Mouse (Mus musculus) T-helper 1 cell (primary cell): ENCODE measurements around the gene Pramef8.
"Not testable (repeated sequence)": the region's sequence is repeated elsewhere in the genome, so short reads cannot be mapped to it uniquely, and the experiment has no call there.

ENCODE experiments used
- in situ Hi-C: fragments of 300-600 bp; cut with MboI, MseI; formaldehyde crosslinking; loops from one replicate; pipeline ENCODE4 v1.15.1; 2025; ENCODE audit warnings: high pct_unique_total_duplicates

Pramef8 gene

GRCm38 (mm10) chr4:143412219-143413092, at the start of gene Pramef8:
Gene Pramef8 (plus strand): TSS chr4:143412426.
- in situ Hi-C loops = loop anchor here (25.0 kb wide), 1 partner anchor 1625 kb away; the partner anchor contains the start of genes Casp9 and Dnajc16

DNA sequence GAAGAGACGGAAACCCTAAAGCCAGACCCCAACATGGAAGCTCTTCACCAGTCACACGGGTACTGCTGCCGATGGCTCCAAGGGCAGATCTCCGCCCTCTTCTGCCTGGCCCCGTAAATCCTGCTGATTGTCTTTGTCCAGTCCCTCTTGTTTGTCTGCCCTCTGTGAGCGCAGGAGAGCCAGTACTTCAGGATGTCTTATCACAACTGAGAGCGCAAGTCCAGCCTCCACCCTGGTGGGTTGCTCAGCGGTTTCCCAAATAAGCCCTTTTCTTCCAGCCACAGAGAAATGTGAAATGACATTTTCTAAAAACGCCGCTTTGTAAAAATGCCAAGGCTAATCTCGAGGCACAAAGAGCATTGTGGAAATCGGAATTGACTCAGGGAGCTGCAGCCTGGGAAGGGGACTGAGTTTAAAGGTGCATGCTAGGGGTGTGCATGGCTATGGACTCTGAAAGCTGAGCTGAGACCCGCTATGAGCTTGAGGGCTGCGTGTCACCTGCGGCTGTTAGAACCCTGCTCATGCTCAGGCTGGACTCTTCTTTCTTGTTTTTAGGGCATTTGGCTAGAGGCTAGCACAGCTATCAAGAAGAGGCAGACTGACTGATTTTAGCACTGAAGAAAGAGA, 45.7 kb upstream of the Pramef8 start:
- in situ Hi-C loops = no loop called here

GRCm38 (mm10) chr4:143379480-143379879, 32.7 kb upstream of the Pramef8 start:
- in situ Hi-C loops = no loop called here

GRCm38 (mm10) chr4:143379931-143380715, 32.1 kb upstream of the Pramef8 start:
- in situ Hi-C loops = loop anchor here (5.0 kb wide), 1 partner anchor 58 kb away; no protein-coding TSS in a partner anchor

- in situ Hi-C loops = loop anchor here (5.0 kb wide), 1 partner anchor 58 kb away; no protein-coding TSS in a partner anchor
These were observed 31.6 kb upstream of the Pramef8 start for GRCm38 (mm10) chr4:143380716-143381004.

DNA sequence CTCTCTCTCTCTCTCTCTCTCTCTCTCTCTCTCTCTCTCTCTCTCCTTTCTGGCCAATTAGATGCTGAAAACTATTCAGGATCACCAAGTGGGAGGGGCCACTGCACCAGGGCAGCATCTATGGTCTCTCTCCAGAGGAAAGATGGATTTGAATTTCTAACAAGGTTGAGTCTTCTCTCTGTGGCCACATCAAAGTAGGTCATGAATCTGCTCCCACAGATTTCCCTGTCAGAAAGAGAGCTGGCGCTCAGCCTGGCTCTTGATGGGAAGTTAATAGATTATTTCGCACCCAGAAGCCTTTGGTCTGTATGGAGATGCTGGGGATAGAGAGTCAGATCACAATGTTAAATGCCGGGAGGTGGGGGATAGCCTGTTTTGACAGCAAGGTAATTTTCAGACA, 30.1 kb upstream of the Pramef8 start:
- in situ Hi-C loops = loop anchor here (5.0 kb wide), 1 partner anchor 60 kb away; no protein-coding TSS in a partner anchor

DNA sequence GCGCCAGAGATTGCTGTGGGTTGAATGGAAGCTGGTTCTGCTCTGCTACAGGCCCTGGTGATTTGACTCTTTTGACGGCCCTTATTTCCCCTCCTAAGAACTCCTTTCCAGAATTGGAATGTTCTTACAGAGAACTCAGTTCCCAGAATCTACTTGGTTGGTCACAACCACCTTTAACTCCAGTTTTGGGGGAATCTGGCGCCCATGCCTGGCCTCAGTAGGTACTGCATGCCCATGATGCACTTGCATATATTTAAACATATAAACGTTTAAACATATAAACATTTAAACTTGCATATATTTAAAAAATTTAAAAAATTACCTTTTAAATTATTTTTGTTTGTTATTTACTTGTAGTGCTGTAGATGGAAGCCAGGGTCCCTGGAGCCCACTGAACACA, 28.6 kb upstream of the Pramef8 start:
- in situ Hi-C loops = loop anchor here (5.0 kb wide), 1 partner anchor 61 kb away; no protein-coding TSS in a partner anchor

DNA sequence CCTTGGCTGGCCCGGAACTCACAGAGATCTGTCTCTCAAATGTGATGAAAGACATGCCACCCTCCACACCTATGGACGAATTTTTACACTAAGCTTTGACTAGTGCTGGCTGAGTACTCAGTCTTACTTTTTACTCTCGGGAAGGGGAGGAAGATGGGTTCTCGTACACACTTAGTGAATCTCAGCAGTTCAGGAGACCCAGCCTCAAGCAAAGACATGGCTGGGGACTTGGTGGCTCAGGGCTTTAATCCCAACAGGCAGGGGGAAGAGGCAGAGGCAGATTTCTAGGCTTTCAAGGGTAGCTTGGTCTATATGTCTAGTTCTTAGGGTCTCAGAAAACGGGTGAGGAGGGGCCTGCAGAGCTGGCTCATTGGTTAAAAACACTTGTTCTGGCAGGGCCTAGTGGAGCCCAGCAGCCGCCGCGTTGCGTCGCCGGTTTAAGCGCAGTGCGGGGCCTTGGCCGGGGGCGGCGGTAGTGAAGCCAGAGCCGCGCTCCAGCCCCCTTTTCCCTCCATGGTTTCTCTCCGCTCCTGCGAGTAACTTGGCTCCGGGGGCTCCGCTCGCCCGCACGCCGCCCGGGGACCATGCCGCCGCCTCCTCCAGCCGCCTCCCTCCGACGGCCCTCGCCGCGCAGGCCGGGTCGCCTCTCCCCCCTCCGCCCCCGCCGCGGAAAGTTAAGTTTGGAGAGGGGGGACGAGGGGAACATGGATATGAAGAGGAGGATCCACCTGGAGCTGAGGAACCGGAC, 23.1 kb upstream of the Pramef8 start:
- in situ Hi-C loops = no loop called here

DNA sequence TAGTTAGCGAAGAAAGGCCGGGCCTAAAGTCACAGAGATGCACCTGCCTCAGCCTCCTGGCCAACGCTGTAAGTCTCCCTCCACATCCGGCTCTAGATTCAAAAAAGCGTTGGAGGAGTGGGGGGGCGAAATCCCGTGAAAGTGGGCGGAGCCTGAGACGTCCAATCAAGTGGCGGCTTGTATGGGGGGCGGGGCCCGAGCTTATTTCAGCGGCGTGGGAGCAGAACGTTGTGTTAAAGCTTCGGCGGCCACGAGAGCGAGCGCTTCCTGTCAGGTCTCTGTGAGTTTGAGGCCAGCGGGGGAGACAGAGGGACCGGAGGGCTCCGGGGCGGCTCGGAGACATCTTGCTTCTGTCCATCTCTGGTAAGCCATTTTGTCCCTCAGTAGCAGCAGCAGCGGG, 18.0 kb upstream of the Pramef8 start, which contains the start of gene Pramel1:
Gene Pramel1 (plus strand): TSS at position 248 of the 400 bp plus-strand sequence.
- in situ Hi-C loops = no loop called here

DNA sequence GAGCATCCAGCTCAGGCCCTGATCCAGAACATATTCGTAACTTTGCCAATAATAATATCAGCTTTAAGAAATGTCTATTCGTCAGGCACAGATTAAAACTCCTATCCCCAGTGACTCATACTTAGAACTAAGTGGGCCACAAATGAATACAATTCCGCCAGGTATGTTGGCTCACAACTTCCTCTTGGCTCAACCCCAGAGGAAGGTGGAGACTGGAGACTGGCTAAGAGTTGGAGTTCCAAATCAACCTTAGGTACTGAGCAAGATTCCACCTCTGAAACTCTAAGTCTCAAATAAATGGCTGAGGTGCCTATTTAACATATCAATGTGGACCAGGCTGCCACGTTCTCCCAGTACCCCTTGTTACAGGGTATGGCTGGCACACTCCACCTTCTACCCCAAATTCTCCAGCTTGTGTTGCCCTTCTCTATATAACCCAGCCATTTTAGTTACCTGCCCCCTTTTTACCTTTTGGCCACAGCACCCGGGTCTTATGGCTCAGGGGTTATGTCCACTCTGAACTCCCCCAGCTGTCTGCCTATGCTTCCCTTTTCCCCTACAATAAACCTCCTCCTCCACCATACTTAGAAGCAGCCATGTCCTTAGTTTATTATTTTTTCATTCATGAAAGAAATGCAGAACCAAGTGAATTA, 534 bp upstream of the Pramef8 start:
- in situ Hi-C loops = loop anchor here (25.0 kb wide), 1 partner anchor 1624 kb away; the partner anchor contains the start of genes Casp9 and Dnajc16

DNA sequence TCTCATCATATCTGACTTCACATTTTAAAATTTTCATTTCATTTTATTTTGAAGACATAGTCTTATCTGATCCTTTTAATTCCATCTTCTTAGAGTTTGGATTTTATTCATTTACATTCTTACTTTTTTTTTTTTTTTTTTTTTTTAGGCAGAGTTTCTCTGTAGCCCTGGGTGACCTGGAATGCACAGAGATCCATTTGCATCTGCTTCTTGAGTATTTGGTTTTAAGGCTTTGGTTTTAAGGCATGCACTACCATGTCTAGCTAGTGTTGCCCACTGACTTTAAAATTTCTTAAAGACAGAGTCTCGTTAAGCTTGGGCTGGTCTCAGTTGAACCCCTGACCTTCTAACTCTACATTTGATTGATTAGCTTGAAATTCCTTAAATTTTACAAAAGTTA, 1.4 kb downstream of the Pramef8 start:
- in situ Hi-C loops = loop anchor here (25.0 kb wide), 1 partner anchor 1626 kb away; the partner anchor contains the start of genes Casp9 and Dnajc16

DNA sequence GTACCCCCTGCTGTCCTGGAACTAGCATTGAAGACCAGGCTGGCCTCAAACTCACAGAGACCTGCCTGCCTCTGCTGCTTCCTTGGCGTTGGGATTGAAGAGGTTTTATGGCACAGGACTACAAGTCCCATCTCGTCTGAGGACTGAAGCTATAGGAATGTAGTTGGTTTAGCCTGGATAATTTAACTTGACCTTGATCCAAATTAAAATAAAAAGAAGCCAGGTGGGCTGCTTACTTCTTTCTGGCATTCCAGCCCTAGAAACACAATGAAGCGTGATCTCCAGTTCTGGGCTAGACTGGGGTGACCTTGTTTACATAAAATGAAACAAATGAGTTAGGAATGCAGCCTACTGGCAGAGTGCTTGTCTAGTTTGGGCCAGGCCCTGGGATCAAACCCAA, 1.9 kb downstream of the Pramef8 start:
- in situ Hi-C loops = loop anchor here (25.0 kb wide), 1 partner anchor 1627 kb away; the partner anchor contains the start of genes Casp9 and Dnajc16

GRCm38 (mm10) chr4:143426770-143427169, 14.5 kb downstream of the Pramef8 start:
- in situ Hi-C loops = not testable (repeated sequence)

DNA sequence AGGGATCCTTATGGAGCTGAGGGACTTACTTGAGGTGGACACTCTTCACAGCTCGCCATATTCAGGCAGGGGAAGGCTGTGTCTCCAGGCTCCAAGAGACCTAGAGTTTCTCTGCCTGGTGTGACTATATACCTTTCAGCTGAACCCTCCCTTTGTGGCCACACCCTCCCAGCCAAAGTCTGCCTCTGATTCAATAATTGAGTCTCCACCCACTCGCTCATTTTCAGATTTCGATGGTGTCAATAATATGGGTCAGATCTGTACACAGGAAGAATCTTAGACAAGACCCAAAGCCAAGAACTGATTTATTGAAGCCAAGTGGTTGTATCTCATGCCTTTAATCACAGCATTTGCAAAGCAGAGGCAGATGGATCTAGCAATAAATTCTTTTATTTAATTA, 38.0 kb downstream of the Pramef8 start, which contains the start of gene Oog4:
Gene Oog4 (minus strand): TSS at position 101 of the 400 bp plus-strand sequence.
- in situ Hi-C loops = no loop called here
